Mouse (Mus musculus) small intestine, adult 2 months (tissue): ENCODE results near the gene Fkbp6. TPM values are rescaled to one million over a fixed set of nuclear protein-coding genes. Genes with fewer than 3 reads are reported as not detected.

Source experiments
- H3K27ac ChIP-seq: fragments of 200-500 bp; 2 replicates; pipeline ENCODE4 v1.5.1; 2012; ENCODE audit warnings: low read depth, low read length, control low read depth, inconsistent platforms; ENCODE audit not compliant: insufficient read depth
- H3K27me3 ChIP-seq: fragments of 200-500 bp; 2 replicates; pipeline ENCODE4 v1.6.1; 2012; ENCODE audit warnings: mild to moderate bottlenecking, moderate library complexity, low read length, inconsistent platforms; ENCODE audit not compliant: control insufficient read depth, insufficient read depth
- H3K36me3 ChIP-seq: fragments of 200-500 bp; 2 replicates; pipeline ENCODE4 v1.6.1; 2012; ENCODE audit warnings: mild to moderate bottlenecking, low read length, control low read depth, inconsistent platforms; ENCODE audit not compliant: control insufficient read depth, insufficient read depth
- H3K4me1 ChIP-seq: fragments of 200-500 bp; 2 replicates; pipeline ENCODE4 v1.6.1; 2012; ENCODE audit warnings: low read length, inconsistent platforms, mixed read lengths; ENCODE audit not compliant: control insufficient read depth, insufficient read depth, insufficient read length
- H3K4me3 ChIP-seq: fragments of 200-500 bp; 2 replicates; pipeline ENCODE4 v1.5.1; 2012; ENCODE audit warnings: low read depth, mild to moderate bottlenecking, control low read depth, inconsistent platforms, low read length, moderate library complexity
- CTCF ChIP-seq: fragments of 200-500 bp; IDR thresholded peaks from 2 replicates; pipeline ENCODE4 v1.5.1; 2012; ENCODE audit warnings: low read depth, mild to moderate bottlenecking, control low read depth, inconsistent platforms, low read length, moderate library complexity, mixed read lengths; ENCODE audit not compliant: insufficient replicate concordance, insufficient read length; ENCODE audit errors: extremely low read depth
- POLR2A ChIP-seq: fragments of 200-500 bp; IDR thresholded peaks from 2 replicates; pipeline ENCODE4 v1.6.1; 2012; ENCODE audit warnings: low read depth, mild to moderate bottlenecking, control low read depth, inconsistent platforms, low read length, moderate library complexity
- WGBS: fragments of 180-500 bp; shearing (Covaris S2); methylation state at CpG from one replicate; pipeline ENCODE4 v1.1.7; 2018; 5-methylcytosine and 5-hydroxymethylcytosine counted together
- polyA plus RNA-seq: library from polyadenylated mRNA; depleted of rRNA; stranded (reverse); fragments of >200 nt; gene quantifications from 2 replicates; pipeline ENCODE4 v1.2.3, GENCODE M21; 2012

Gene Fkbp6
- polyA plus RNA-seq, 1 experiment, result not detected

GRCm38 (mm10) chr5:135352995-135353394, 3.2 kb upstream of the Fkbp6 start, which contains the start of gene Trim50:
TSS of gene Trim50 (plus strand) at chr5:135353295.
- WGBS, result 60% methylated on average over 9 of the region's 9 CpGs
- Histone ChIP-seq H3K4me3 (no peak within 1 kb of the TSS), H3K27ac (no peak within 1 kb of the TSS), H3K27me3 (no peaks in the 10 kb centered on the region), H3K4me1 (no peaks in the 10 kb centered on the region), H3K36me3 (no peaks in the 10 kb centered on the region)
- TF ChIP-seq POLR2A (no peak), CTCF (no peak)

DNA sequence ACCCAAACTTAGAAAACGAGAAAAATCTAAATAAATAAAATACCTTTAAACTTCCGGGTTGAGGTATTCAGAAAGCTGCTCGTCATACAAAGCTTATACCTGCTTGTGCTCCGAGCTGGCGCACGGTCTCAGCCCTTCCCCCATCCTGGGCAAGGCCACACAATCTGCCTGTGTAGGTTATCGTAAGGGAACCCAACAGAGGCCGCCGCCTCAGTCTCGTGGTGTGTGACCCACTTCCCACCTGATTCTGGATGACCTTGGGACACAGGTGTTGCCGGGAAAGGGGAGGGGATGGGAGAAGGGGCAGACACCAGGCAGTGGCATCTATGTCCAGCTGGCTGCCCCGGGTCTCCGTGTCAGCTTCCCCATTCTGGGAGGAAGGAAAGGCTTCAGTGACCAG, 1.8 kb upstream of the Fkbp6 start:
- Histone ChIP-seq H3K4me3 (no peak overlapping the region), H3K27me3 (no peaks in the 10 kb centered on the region), H3K27ac (no peak overlapping the region), H3K4me1 (no peaks in the 10 kb centered on the region), H3K36me3 (no peaks in the 10 kb centered on the region)
- TF ChIP-seq CTCF, result no peak
- TF ChIP-seq POLR2A, result no peak
- 47% methylated on average over 13 of the region's 13 CpGs for WGBS

DNA sequence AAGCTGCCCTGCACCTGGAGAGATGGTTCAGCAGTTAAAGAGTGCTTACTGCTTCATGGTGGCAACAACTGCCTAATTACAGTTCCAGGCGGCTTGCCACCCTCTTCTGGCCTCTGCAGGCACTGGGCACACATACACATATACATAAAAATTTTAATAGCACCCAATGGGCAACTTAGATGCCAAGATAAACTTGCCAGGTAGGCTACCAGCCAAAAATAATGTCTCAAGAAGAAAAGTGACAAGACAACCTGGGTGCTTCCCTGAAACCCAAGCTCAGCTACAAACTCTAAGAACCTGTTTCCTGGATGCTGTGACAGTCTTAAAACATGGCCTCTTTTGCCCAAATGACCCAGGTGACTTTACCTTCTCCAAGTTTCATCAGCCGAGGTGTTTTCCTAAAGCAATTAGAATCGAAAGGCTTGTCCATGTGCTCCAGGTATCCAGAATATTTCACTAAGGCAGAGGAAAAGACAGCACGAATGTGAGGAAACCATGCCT, 2.3 kb downstream of the Fkbp6 start:
- WGBS, result 61% methylated on average over 4 of the region's 4 CpGs
- Histone ChIP-seq H3K36me3 (no peaks in the 10 kb centered on the region), H3K4me3 (no peak overlapping the region), H3K27ac (no peak overlapping the region), H3K4me1 (no peaks in the 10 kb centered on the region), H3K27me3 (no peaks in the 10 kb centered on the region)
- TF ChIP-seq CTCF (no peak), POLR2A (no peak)

- 2% methylated on average over 1 of the region's 1 CpGs for WGBS
- Histone ChIP-seq H3K27me3 (no peaks in the 10 kb centered on the region), H3K4me1 (no peaks in the 10 kb centered on the region), H3K4me3 (no peak overlapping the region), H3K27ac (no peak overlapping the region), H3K36me3 (no peaks in the 10 kb centered on the region)
- TF ChIP-seq CTCF, result no peak
- no peak for TF ChIP-seq POLR2A
Measured at GRCm38 (mm10) chr5:135346430-135346829, 3.4 kb downstream of the Fkbp6 start.

- no peak for TF ChIP-seq POLR2A
- TF ChIP-seq CTCF, result no peak
- Histone ChIP-seq H3K36me3 (no peaks in the 10 kb centered on the region), H3K4me3 (no peak overlapping the region), H3K27ac (no peak overlapping the region), H3K27me3 (no peaks in the 10 kb centered on the region), H3K4me1 (no peaks in the 10 kb centered on the region)
- WGBS, result 66% methylated on average over 7 of the region's 7 CpGs
Measured at GRCm38 (mm10) chr5:135345989-135346388, 3.9 kb downstream of the Fkbp6 start.

DNA sequence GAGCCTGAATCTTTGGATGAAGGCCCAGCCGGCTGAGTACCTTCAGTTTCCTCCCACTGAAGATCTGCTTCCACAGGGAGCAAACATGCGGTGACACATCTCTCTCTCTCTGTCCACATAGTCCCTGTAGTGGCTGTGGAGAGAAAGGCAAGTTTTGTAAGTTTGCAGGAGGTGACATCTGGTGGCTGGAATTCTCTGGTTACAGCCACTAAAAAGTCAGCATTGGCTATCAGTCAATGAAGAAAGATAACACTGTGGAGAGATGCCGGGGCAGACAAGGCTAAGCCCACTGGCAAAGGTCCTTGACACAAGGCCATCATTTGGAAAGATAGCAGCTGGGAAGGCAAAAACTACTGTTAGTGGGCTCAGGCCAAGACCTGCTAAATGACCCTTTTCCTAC, 12.3 kb downstream of the Fkbp6 start:
- no peak overlapping the region for H3K4me3 ChIP-seq
- no peaks in the 10 kb centered on the region for H3K27me3 ChIP-seq
- 37% methylated on average over 3 of the region's 3 CpGs for WGBS
- H3K4me1 ChIP-seq, result no peaks in the 10 kb centered on the region
- TF ChIP-seq POLR2A, result no peak
- TF ChIP-seq CTCF, result no peak
- no peak overlapping the region for H3K27ac ChIP-seq
- H3K36me3 ChIP-seq, result no peaks in the 10 kb centered on the region

GRCm38 (mm10) chr5:135331161-135331560, 18.7 kb downstream of the Fkbp6 start:
- WGBS, result 76% methylated on average over 6 of the region's 6 CpGs
- no peak overlapping the region for H3K27ac ChIP-seq
- no peaks in the 10 kb centered on the region for H3K27me3 ChIP-seq
- H3K4me3 ChIP-seq, result no peak overlapping the region
- H3K4me1 ChIP-seq, result no peaks in the 10 kb centered on the region
- TF ChIP-seq CTCF (no peak), POLR2A (no peak)
- no peaks in the 10 kb centered on the region for H3K36me3 ChIP-seq

GRCm38 (mm10) chr5:135330201-135330600, 19.6 kb downstream of the Fkbp6 start:
- Histone ChIP-seq H3K4me3 (no peak overlapping the region), H3K27ac (no peak overlapping the region), H3K4me1 (no peaks in the 10 kb centered on the region), H3K36me3 (no peaks in the 10 kb centered on the region), H3K27me3 (no peaks in the 10 kb centered on the region)
- WGBS, result 76% methylated on average over 5 of the region's 5 CpGs
- TF ChIP-seq CTCF (no peak), POLR2A (no peak)
